Mouse (Mus musculus): ENCODE measurements around the gene B230217C12Rik. TPM values are rescaled to one million over a fixed set of nuclear protein-coding genes. Genes with fewer than 3 reads are reported as not detected.

The B230217C12Rik gene
- polyA plus RNA-seq, 1 experiment from 2014 or later = 1.3 TPM

GRCm38 (mm10) chr11:97802194-97802470 is 38.4 kb upstream of the B230217C12Rik start:
- no peak overlapping the region for H3K9ac ChIP-seq

GRCm38 (mm10) chr11:97802495-97802894 is 38.1 kb upstream of the B230217C12Rik start:
- Histone ChIP-seq H3K4me1 (peaks cover 91% of the 10 kb centered on the region), H3K9me3 (replicated peaks) (no peaks in the 10 kb centered on the region), H3K27me3 (replicated peaks) (no peaks in the 10 kb centered on the region), H3K4me2 (0 out of 2 replicates have a peak overlapping the region, but pooled peaks have one; percentile 98), H3K27ac (peak overlapping the region; percentile 38; the same call in 1 of the 2 replicates), H3K4me3 (no peak overlapping the region), H3K9ac (no peak overlapping the region), H3K36me3 (peaks cover 5% of the 10 kb centered on the region)
- 56% methylated on average over 6 of the region's 6 CpGs for WGBS (ENCODE audit: insufficient replicate concordance)
- no peak for ATAC-seq

More at GRCm38 (mm10) chr11:97802194-97802470, 38.4 kb upstream of the B230217C12Rik start:
- no peaks in the 10 kb centered on the region for H3K27me3 ChIP-seq (replicated peaks)
- H3K4me2 ChIP-seq = peak overlapping the region; percentile 98
- no peak overlapping the region for H3K4me3 ChIP-seq
- WGBS (ENCODE audit: insufficient replicate concordance) = 10% methylated on average over 1 of the region's 1 CpGs
- H3K9me3 ChIP-seq (replicated peaks) = no peaks in the 10 kb centered on the region
- peaks cover 5% of the 10 kb centered on the region for H3K36me3 ChIP-seq
- peaks cover 91% of the 10 kb centered on the region for H3K4me1 ChIP-seq
- 0 out of 2 replicates have a peak overlapping the region, but pooled peaks have one; percentile 10 for H3K27ac ChIP-seq
- ATAC-seq = no peak

GRCm38 (mm10) chr11:97803847-97804246 is 36.7 kb upstream of the B230217C12Rik start:
- H3K4me2 ChIP-seq = no peak overlapping the region
- H3K27ac ChIP-seq = peak overlapping the region; percentile 32; the same call in 1 of the 2 replicates
- 51% methylated on average over 5 of the region's 5 CpGs for WGBS (ENCODE audit: insufficient replicate concordance)
- H3K9me3 ChIP-seq (replicated peaks) = no peaks in the 10 kb centered on the region
- no peak overlapping the region for H3K9ac ChIP-seq
- H3K4me3 ChIP-seq = no peak overlapping the region
- peaks cover 13% of the 10 kb centered on the region for H3K36me3 ChIP-seq
- no peaks in the 10 kb centered on the region for H3K27me3 ChIP-seq (replicated peaks)
- peaks cover 93% of the 10 kb centered on the region for H3K4me1 ChIP-seq
- ATAC-seq = no peak

DNA sequence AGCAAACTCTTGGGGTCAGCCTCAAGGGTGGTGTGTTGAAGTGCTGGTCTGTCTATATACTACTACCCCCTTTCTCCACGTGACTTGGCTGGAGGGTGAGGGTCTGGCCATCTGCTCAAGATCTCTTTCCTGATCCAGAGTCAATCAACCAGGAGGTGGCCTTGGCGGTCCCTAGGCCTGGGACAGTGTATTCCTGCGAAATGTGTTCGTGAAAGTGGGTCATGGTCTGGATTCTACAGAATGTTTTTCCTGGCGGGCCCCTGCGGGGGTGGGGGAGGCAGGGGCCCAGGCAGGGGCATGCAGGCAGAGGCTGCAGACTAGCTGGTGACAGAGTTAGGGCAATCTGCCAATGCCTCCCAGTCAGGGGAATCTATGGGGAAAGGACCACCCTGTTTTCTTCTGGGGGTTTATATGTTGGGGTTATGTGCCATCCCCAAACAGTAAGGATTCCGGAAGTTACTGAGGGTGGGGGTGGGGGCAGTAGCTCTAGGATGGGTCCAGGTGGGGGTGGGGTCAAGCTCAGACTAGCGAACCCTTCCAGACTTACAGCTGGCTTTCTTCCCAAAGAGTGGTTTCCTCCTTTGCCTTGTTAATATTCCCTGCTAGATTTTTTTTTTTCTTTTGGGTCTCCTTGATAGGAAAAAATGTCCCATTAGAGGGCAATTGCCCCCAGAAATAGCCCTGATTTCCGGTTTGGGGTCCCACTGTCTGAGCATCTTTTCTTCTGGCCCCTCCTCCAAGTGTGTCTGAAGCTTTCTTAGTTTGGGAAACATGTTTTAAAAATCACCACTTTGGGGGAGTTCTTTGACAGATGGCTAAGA is 35.5 kb upstream of the B230217C12Rik start:
- Histone ChIP-seq H3K4me2 (peak overlapping the region; percentile 21), H3K9ac (no peak overlapping the region), H3K27me3 (replicated peaks) (no peaks in the 10 kb centered on the region), H3K4me1 (peaks cover 92% of the 10 kb centered on the region), H3K36me3 (peaks cover 21% of the 10 kb centered on the region), H3K4me3 (no peak overlapping the region), H3K27ac (peak overlapping the region; percentile 55), H3K9me3 (replicated peaks) (no peaks in the 10 kb centered on the region)
- 41% methylated on average over 9 of the region's 9 CpGs for WGBS (ENCODE audit: insufficient replicate concordance)
- no peak for ATAC-seq

- Histone ChIP-seq H3K27me3 (replicated peaks) (no peaks in the 10 kb centered on the region), H3K9ac (no peak overlapping the region), H3K9me3 (replicated peaks) (no peaks in the 10 kb centered on the region), H3K4me3 (no peak overlapping the region), H3K4me2 (0 out of 2 replicates have a peak overlapping the region, but pooled peaks have one; percentile 21), H3K36me3 (peaks cover 24% of the 10 kb centered on the region), H3K27ac (peak overlapping the region; percentile 55), H3K4me1 (peaks cover 92% of the 10 kb centered on the region)
- WGBS (ENCODE audit: insufficient replicate concordance) = 55% methylated on average over 15 of the region's 15 CpGs
- no peak for ATAC-seq
These were observed 34.6 kb upstream of the B230217C12Rik start for GRCm38 (mm10) chr11:97805662-97806612.

- no peaks in the 10 kb centered on the region for H3K27me3 ChIP-seq (replicated peaks)
- H3K4me3 ChIP-seq = no peak overlapping the region
- no peak overlapping the region for H3K9ac ChIP-seq
- peaks cover 92% of the 10 kb centered on the region for H3K4me1 ChIP-seq
- peaks cover 25% of the 10 kb centered on the region for H3K36me3 ChIP-seq
- ATAC-seq = no peak
- H3K4me2 ChIP-seq = no peak overlapping the region
- no peaks in the 10 kb centered on the region for H3K9me3 ChIP-seq (replicated peaks)
- WGBS (ENCODE audit: insufficient replicate concordance) = 74% methylated on average over 7 of the region's 7 CpGs
- H3K27ac ChIP-seq = no peak overlapping the region
These were observed 34.0 kb upstream of the B230217C12Rik start for GRCm38 (mm10) chr11:97806613-97806964.

DNA sequence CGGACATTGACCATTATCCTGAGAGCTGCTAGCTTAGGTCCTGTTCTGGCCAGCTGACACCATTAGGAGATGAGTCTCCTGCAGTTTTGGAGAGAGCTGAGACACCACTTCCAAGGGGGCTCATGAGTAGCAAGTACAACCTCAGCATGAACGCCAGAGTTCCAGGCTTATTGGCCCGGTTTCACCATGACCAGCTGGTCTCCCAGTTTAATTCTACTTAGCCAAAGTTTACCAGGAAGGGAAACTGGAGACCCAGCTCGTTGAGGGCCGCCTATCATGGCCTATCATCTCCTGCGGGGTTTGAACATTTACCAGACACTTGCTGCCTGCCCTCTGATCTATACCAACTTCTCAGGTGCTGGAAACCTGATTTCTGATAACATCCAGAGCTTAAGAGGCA is 33.0 kb upstream of the B230217C12Rik start:
- H3K27ac ChIP-seq = 0 out of 2 replicates have a peak overlapping the region, but pooled peaks have one; percentile 47
- WGBS (ENCODE audit: insufficient replicate concordance) = 38% methylated on average over 6 of the region's 6 CpGs

GRCm38 (mm10) chr11:97808093-97808492 is 32.5 kb upstream of the B230217C12Rik start:
- WGBS (ENCODE audit: insufficient replicate concordance) = 60% methylated on average over 2 of the region's 2 CpGs
- Histone ChIP-seq H3K27ac (0 out of 2 replicates have a peak overlapping the region, but pooled peaks have one; percentile 47), H3K36me3 (peaks cover 28% of the 10 kb centered on the region), H3K9ac (no peak overlapping the region), H3K4me2 (no peak overlapping the region), H3K9me3 (replicated peaks) (no peaks in the 10 kb centered on the region), H3K4me3 (no peak overlapping the region), H3K4me1 (peaks cover 93% of the 10 kb centered on the region), H3K27me3 (replicated peaks) (no peaks in the 10 kb centered on the region)
- ATAC-seq = no peak

More for the DNA sequence above, 33.0 kb upstream of the B230217C12Rik start:
- no peak overlapping the region for H3K9ac ChIP-seq
- no peak overlapping the region for H3K4me3 ChIP-seq
- peaks cover 27% of the 10 kb centered on the region for H3K36me3 ChIP-seq
- H3K4me2 ChIP-seq = no peak overlapping the region
- no peaks in the 10 kb centered on the region for H3K27me3 ChIP-seq (replicated peaks)
- peaks cover 92% of the 10 kb centered on the region for H3K4me1 ChIP-seq
- no peaks in the 10 kb centered on the region for H3K9me3 ChIP-seq (replicated peaks)
- no peak for ATAC-seq

DNA sequence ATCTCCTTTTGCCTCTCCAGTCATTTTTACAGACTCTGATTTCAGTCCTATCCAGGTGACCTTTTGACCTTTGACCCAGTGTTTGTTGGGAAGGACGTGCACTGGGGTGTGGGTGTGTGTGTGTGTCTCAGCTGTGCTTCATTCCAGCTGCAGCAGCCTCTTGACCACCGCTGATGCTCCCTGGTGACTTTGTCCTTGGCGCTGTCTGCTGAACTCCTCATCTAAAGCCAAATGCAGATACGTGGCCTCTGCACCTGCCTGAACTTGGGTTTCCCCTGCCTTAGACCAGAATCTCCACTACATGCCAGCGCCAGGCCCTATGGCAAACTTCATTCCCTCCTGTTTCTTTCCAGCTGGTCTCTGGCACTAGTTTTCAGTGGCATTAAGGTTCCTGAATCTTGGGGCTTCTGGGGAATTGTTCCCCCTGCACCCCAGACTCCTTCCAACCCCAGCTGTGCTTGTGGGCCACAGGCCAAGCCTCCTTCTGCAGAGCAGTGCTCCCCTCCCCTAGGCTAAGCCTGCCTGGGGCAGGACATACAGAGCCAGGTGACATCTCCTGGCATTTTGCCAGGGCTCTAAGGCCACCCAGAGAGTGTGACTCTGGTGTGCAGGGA is 31.9 kb upstream of the B230217C12Rik start:
- 58% methylated on average over 5 of the region's 5 CpGs for WGBS (ENCODE audit: insufficient replicate concordance)
- Histone ChIP-seq H3K4me1 (peaks cover 98% of the 10 kb centered on the region), H3K4me2 (no peak overlapping the region), H3K27me3 (replicated peaks) (no peaks in the 10 kb centered on the region), H3K27ac (0 out of 2 replicates have a peak overlapping the region, but pooled peaks have one; percentile 8), H3K4me3 (no peak overlapping the region), H3K9ac (no peak overlapping the region), H3K36me3 (peaks cover 35% of the 10 kb centered on the region), H3K9me3 (replicated peaks) (no peaks in the 10 kb centered on the region)
- ATAC-seq = no peak

GRCm38 (mm10) chr11:97809235-97810121 is 31.1 kb upstream of the B230217C12Rik start:
- Histone ChIP-seq H3K4me2 (no peak overlapping the region), H3K27me3 (replicated peaks) (no peaks in the 10 kb centered on the region), H3K4me3 (no peak overlapping the region), H3K9me3 (replicated peaks) (no peaks in the 10 kb centered on the region), H3K4me1 (peaks cover 98% of the 10 kb centered on the region), H3K27ac (peak overlapping the region; percentile 8; the same call in 1 of the 2 replicates), H3K9ac (no peak overlapping the region), H3K36me3 (peaks cover 42% of the 10 kb centered on the region)
- no peak for ATAC-seq
- 63% methylated on average over 7 of the region's 7 CpGs for WGBS (ENCODE audit: insufficient replicate concordance)

DNA sequence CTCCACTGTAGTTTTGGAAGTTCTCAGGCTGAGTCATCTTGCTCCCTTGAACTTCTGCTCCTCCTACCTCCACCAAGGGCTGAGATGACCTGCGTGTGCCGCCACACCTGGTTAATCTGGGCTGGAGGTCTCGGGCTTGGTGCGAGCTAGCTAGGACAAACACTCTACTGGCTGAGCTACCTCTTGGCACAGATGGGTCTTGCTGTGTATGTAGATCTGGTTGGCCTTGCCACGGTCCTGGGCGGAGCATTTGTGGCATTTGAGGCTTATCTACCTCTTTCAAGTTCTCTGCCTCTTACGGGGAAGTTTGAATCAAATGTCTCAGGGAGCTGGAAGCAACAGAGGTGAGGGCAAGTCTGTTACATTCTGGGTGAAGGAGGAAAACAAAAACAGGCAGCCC is 30.2 kb upstream of the B230217C12Rik start:
- no peak overlapping the region for H3K4me2 ChIP-seq
- WGBS (ENCODE audit: insufficient replicate concordance) = 44% methylated on average over 7 of the region's 7 CpGs
- no peaks in the 10 kb centered on the region for H3K27me3 ChIP-seq (replicated peaks)
- ATAC-seq = no peak
- no peak overlapping the region for H3K9ac ChIP-seq
- no peak overlapping the region for H3K27ac ChIP-seq
- peaks cover 48% of the 10 kb centered on the region for H3K36me3 ChIP-seq
- H3K4me1 ChIP-seq = peaks cover 95% of the 10 kb centered on the region
- no peaks in the 10 kb centered on the region for H3K9me3 ChIP-seq (replicated peaks)
- no peak overlapping the region for H3K4me3 ChIP-seq

Measured in liver, embryonic 12.5 days (tissue).